Mouse (Mus musculus) embryonic fibroblast, embryonic 13.5 days (primary cell): ENCODE measurements around the gene Dedd.

Source experiments
- CTCF ChIP-seq: IDR thresholded peaks from 2 replicates; pipeline ENCODE4 v1.5.1; 2011; ENCODE audit warnings: mild to moderate bottlenecking, control low read depth, low read length, moderate library complexity, borderline replicate concordance; ENCODE audit not compliant: insufficient read depth
- POLR2A ChIP-seq: IDR thresholded peaks from 2 replicates; pipeline ENCODE4 v1.6.1; 2011; ENCODE audit warnings: low read depth, mild to moderate bottlenecking, control low read depth, low read length, moderate library complexity

DNA sequence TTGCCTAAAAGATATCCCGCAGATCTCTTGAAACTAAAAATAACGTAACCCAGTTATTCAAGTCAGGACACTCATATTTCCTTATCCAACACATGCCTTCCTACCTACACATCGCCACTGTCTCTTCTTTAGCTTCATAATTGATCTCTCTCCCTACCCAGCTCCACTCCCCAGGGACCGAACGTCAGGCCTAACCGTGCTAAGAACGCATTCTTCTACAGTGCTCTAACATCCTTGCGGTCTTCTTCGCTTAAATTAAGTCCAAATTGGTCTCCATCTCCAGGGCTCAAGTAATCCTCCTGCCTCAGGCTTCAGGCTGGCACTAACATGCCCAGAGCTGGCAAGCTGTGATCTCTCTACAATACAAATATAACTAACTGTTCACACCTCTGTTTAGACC lies 701 bp upstream of the Dedd start:
- TF ChIP-seq CTCF (no peak), POLR2A (no peak)
